Mouse (Mus musculus): ENCODE results near the gene Luc7l. TPM values are rescaled to one million over a fixed set of nuclear protein-coding genes. Genes with fewer than 3 reads are reported as not detected.
A peak's percentile ranks its signal among the peaks of the same experiment; 100 is the strongest.

The Luc7l gene
- total and polyA plus RNA-seq, 3 experiments = 58.4 to 59.2 TPM; not detected in 1

GRCm38 (mm10) chr17:26231156-26231555 is 21.5 kb upstream of the Luc7l start:
- Histone ChIP-seq H3K4me3 (ENCODE audit: control insufficient read depth in 1 of 2, insufficient read depth in 1 of 2, low read depth in 2 of 2, low read length in 2 of 2) (no peak overlapping the region), H3K9me3 (replicated peaks; ENCODE audit: insufficient read depth, low read length) (no peaks in the 10 kb centered on the region), H3K4me1 (ENCODE audit: control insufficient read depth in 1 of 2, insufficient read depth in 2 of 2, low read length in 2 of 2) (peaks cover 8 to 12% of the 10 kb centered on the region in 2 experiments), H3K79me2 (ENCODE audit: control insufficient read depth, insufficient read depth, low read length, poor library complexity) (no peaks in the 10 kb centered on the region), H3K9ac (ENCODE audit: control insufficient read depth, low read depth, low read length, poor library complexity, severe bottlenecking) (no peak overlapping the region), H3K36me3 (ENCODE audit: control insufficient read depth in 1 of 2, insufficient read depth in 2 of 2, low read length in 2 of 2) (peaks cover 0 to 4% of the 10 kb centered on the region in 2 experiments; a peak in 2 of 4 replicates), H3K27ac (ENCODE audit: control insufficient read depth, low read depth, low read length) (no peak overlapping the region), H3K27me3 (ENCODE audit: control insufficient read depth in 1 of 2, insufficient read depth in 2 of 2, low read length in 2 of 2) (peaks cover 0 to 2% of the 10 kb centered on the region in 2 experiments; a peak in 1 of 4 replicates)
- no peak for TF ChIP-seq TAL1 (IDR thresholded peaks at IDR 0.05; ENCODE audit: low read length)
- TF ChIP-seq KAT2A (conservative IDR thresholded peaks at IDR 0.05; ENCODE audit: low read depth, low read length) = no peak
- no peak for TF ChIP-seq USF2 (IDR thresholded peaks at IDR 0.05; ENCODE audit: borderline replicate concordance in 1 of 2, insufficient read depth in 1 of 2, low read depth in 1 of 2, low read length in 2 of 2)
- TF ChIP-seq CHD1 (IDR thresholded peaks at IDR 0.05; ENCODE audit: low read depth, low read length) = no peak
- no peak for TF ChIP-seq GATA1 (IDR thresholded peaks at IDR 0.05; ENCODE audit: low read depth, low read length)
- TF ChIP-seq ZC3H11A (IDR thresholded peaks at IDR 0.05; ENCODE audit: low read depth, low read length) = no peak
- no peak for TF ChIP-seq ZMIZ1 (IDR thresholded peaks at IDR 0.05; ENCODE audit: low read depth, low read length)
- TF ChIP-seq POLR2A (IDR thresholded peaks at IDR 0.05; ENCODE audit: control insufficient read depth in 1 of 2, insufficient read depth in 1 of 2, low read depth in 1 of 2, low read length in 2 of 2, poor library complexity in 1 of 2) = no peak
- TF ChIP-seq MAZ (IDR thresholded peaks at IDR 0.05; ENCODE audit: low read depth, low read length) = no peak
- TF ChIP-seq RCOR1 (IDR thresholded peaks at IDR 0.05; ENCODE audit: low read depth, low read length) = no peak
- DNase-seq (ENCODE audit: low read depth, low spot score) = no peak

DNA sequence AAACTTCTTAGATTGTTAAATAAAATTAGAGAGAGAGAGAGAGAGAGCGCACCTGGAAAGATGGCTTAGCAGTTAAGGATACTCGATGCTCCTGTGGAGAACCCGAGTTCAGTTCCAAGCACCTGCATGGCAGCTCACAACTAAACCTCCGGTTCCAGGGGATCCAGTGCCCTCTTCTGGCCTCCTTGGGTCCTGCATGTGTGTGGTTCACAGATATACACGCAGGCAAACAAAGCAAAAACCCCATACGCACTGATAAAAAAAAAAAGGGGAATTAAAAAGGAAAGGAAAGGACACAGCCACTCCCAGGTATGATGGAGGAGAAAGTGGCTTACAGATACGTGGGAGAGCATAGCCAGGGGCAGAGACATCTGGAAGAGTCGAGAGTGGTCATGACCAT is 19.8 kb upstream of the Luc7l start:
- no peak for TF ChIP-seq JUND (IDR thresholded peaks at IDR 0.05; ENCODE audit: low read depth, low read length)
- 0 out of 2 replicates have a peak, but pooled peaks have one; percentile 19 for TF ChIP-seq GATA1 (IDR thresholded peaks at IDR 0.05; ENCODE audit: low read depth, low read length)
- 0 out of 2 replicates have a peak, but pooled peaks have one; percentile 14 for TF ChIP-seq TCF12 (IDR thresholded peaks at IDR 0.05; ENCODE audit: low read depth, low read length)
- peak; percentile 81 for TF ChIP-seq ZNF384 (IDR thresholded peaks at IDR 0.05; ENCODE audit: low read depth, low read length)
- TF ChIP-seq CTCF (IDR thresholded peaks at IDR 0.05 in 2 of 3, conservative IDR thresholded peaks at IDR 0.05 in 1 of 3; ENCODE audit: control insufficient read depth in 1 of 3, insufficient read depth in 1 of 3, low read depth in 2 of 3, low read length in 3 of 3, poor library complexity in 1 of 3, severe bottlenecking in 1 of 3) = peak; percentile 76 to 85 (median 79)
- peak; percentile 80 for TF ChIP-seq ZC3H11A (IDR thresholded peaks at IDR 0.05; ENCODE audit: low read depth, low read length)
- TF ChIP-seq USF1 (IDR thresholded peaks at IDR 0.05; ENCODE audit: low read depth, low read length) = no peak
- peak; percentile 79 for TF ChIP-seq RAD21 (IDR thresholded peaks at IDR 0.05; ENCODE audit: low read depth, low read length)
- TF ChIP-seq RCOR1 (IDR thresholded peaks at IDR 0.05; ENCODE audit: low read depth, low read length) = peak; percentile 19; the same call in 1 of the 2 replicates
- 0 out of 2 replicates have a peak, but pooled peaks have one; percentile 16 for TF ChIP-seq ZKSCAN1 (IDR thresholded peaks at IDR 0.05; ENCODE audit: low read depth, low read length)
- TF ChIP-seq ELF1 (IDR thresholded peaks at IDR 0.05; ENCODE audit: low read depth, low read length) = 0 out of 2 replicates have a peak, but pooled peaks have one; percentile 25
- TF ChIP-seq EP300 (IDR thresholded peaks at IDR 0.05; ENCODE audit: low read depth in 1 of 2, low read length in 2 of 2) = 0 out of 4 replicates have a peak, but pooled peaks have one; percentile 4 to 21
- 0 out of 2 replicates have a peak, but pooled peaks have one; percentile 21 for TF ChIP-seq MAX (IDR thresholded peaks at IDR 0.05; ENCODE audit: low read length)
- no peak for TF ChIP-seq POLR2AphosphoS5 (IDR thresholded peaks at IDR 0.05; ENCODE audit: borderline replicate concordance, low read depth, low read length)
- no peak for TF ChIP-seq MAFK (IDR thresholded peaks at IDR 0.05; ENCODE audit: borderline replicate concordance, low read depth, low read length)
- TF ChIP-seq UBTF (IDR thresholded peaks at IDR 0.05; ENCODE audit: borderline replicate concordance, insufficient read depth, low read depth, low read length) = no peak
- peak; percentile 69 for TF ChIP-seq SMC3 (IDR thresholded peaks at IDR 0.05; ENCODE audit: low read depth, low read length)
- no peaks in the 10 kb centered on the region for H3K79me2 ChIP-seq (ENCODE audit: control insufficient read depth, insufficient read depth, low read length, poor library complexity)
- no peak overlapping the region for H3K4me3 ChIP-seq (ENCODE audit: control insufficient read depth in 1 of 2, insufficient read depth in 1 of 2, low read depth in 2 of 2, low read length in 2 of 2)
- DNase-seq (ENCODE audit: low read depth, low spot score) = peak; percentile 79
- H3K27ac ChIP-seq (ENCODE audit: control insufficient read depth, low read depth, low read length) = no peak overlapping the region
- H3K4me1 ChIP-seq (ENCODE audit: control insufficient read depth in 1 of 2, insufficient read depth in 2 of 2, low read length in 2 of 2) = peaks cover 8 to 23% of the 10 kb centered on the region in 2 experiments
- no peaks in the 10 kb centered on the region for H3K27me3 ChIP-seq (ENCODE audit: control insufficient read depth in 1 of 2, insufficient read depth in 2 of 2, low read length in 2 of 2)
- peaks cover 0 to 16% of the 10 kb centered on the region in 2 experiments; a peak in 2 of 4 replicates for H3K36me3 ChIP-seq (ENCODE audit: control insufficient read depth in 1 of 2, insufficient read depth in 2 of 2, low read length in 2 of 2)
- H3K9me3 ChIP-seq (replicated peaks; ENCODE audit: insufficient read depth, low read length) = no peaks in the 10 kb centered on the region
- H3K9ac ChIP-seq (ENCODE audit: control insufficient read depth, low read depth, low read length, poor library complexity, severe bottlenecking) = no peak overlapping the region

All from MEL (cell line).